Mouse (Mus musculus): ENCODE data around the gene Zbtb39. TPM values are rescaled to one million over a fixed set of nuclear protein-coding genes. Genes with fewer than 3 reads are reported as not detected.
"Not testable (repeated sequence)": the region's sequence is repeated elsewhere in the genome, so short reads cannot be mapped to it uniquely, and the experiment has no call there.

Zbtb39 gene
- polyA plus RNA-seq, 1 experiment from 2014 or later, result 3.9 TPM

DNA sequence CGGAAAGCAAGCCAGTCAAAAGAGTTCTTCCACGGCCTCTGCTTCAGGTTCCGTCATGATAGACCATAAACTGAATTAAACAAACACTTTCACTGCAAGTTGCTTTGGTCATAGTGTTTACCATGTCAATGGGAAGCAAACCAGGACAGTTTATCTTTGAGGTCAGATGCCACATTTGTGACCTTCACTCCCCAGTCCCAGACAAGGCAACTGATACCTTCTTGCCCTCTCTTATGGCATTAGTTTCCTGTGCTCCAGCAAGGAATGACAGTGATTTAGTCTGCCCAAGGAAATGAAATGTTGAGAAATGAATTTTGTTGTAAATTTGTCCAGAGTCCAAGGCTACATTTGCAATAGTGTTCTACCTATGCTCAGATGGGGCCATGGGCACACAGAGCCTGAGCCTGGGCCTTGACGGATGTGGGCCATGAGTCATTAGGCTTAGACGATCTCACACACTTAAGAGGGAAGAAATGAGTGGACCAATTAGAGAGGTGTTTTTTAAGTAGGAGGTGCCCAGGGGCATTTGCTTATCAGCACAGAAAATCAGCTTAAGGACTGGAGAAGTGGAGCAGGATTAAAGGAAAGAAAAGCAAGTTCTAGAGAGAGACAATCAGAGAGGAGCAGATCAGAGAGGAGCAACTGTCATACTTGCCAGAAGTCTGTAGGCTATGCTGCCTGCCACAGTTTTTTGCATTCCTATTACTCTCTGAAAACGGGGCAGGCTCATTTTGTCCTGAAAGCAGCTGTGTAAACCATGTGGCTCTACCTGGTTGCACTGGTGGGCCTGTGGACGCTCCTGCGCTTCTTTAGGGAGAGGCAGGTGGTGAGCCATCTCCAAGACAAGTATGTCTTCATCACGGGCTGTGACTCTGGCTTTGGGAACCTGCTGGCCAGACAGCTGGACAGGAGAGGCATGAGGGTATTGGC is 20.1 kb downstream of the Zbtb39 start, which contains the start of the genes Rdh1 and Rdh16f1:
Gene Rdh1, plus strand, starts transcription at position 541 of the 930 bp plus-strand sequence.
Gene Rdh16f1, plus strand, starts transcription at position 607 of the 930 bp plus-strand sequence.
- Histone ChIP-seq H3K4me1 (no peaks in the 10 kb centered on the region; the same call in 1 of the 2 replicates), H3K36me3 (no peaks in the 10 kb centered on the region), H3K9ac (no peak within 1 kb of the TSS), H3K27ac (no peak within 1 kb of the TSS), H3K4me2 (replicated peaks) (no peak within 1 kb of the TSS), H3K27me3 (no peaks in the 10 kb centered on the region), H3K4me3 (no peak within 1 kb of the TSS), H3K9me3 (no peaks in the 10 kb centered on the region)
- no peak for ATAC-seq (ENCODE audit: low FRiP score, low read depth)
- WGBS, result 63% methylated on average over 9 of the region's 9 CpGs

DNA sequence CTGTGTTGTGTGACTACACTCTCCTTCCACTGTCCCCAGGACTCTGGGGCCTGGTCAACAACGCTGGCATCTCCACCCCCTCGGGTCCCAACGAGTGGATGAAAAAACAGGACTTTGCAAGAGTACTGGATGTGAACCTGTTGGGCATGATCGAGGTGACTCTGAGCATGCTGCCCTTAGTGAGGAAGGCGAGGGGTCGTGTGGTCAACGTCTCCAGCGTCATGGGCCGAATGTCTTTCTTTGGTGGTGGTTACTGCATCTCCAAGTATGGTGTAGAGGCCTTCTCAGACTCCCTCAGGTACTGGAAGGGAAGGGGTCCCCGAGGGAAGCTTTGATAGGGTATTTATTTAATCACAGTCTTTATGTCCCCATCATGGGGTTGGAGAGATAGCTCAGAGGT is 23.6 kb downstream of the Zbtb39 start:
- not testable (repeated sequence) for ATAC-seq (ENCODE audit: low FRiP score, low read depth); H3K4me3 ChIP-seq; H3K9ac ChIP-seq; H3K9me3 ChIP-seq; H3K4me1 ChIP-seq; H3K27ac ChIP-seq; H3K36me3 ChIP-seq; H3K27me3 ChIP-seq; H3K4me2 ChIP-seq (replicated peaks)
- WGBS, result 88% methylated on average over 10 of the region's 10 CpGs

DNA sequence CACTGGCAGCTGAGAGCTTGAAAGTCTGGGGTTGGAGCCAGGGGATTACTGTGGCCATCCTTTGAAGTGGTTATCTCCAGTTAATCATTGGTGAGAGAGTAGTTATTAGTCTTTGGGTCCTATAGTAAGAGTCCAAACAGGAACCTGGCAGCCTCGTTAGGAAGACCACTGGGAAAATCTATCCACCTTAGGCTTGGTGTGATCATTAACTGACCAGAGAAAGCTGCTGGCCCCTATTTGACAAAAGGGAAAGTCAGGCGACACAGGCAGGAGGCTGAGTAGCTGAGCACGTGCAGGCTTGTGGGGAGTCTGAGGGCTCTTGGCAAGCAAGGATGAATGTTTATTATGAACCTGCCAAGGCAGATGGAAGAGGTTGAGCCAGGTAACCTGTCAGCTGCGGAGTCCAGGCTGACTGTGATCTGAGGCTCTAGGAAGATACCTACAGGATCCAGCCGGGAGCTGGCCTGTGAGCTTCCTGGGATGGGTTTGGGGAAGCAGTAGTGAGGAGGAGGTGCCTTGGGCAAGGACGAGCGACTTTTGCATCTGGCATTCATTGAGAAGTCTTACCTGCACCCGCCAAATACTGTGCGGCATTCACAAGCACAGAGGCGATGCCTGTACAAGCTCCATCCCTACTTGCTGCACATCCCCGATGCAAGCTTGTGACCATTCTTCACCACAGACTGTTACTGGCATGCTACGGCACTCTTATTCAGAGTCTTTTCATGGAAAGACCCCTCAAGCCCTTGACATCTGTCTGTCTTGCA is 24.8 kb downstream of the Zbtb39 start:
- no peaks in the 10 kb centered on the region for H3K36me3 ChIP-seq
- H3K9ac ChIP-seq, result no peak overlapping the region
- no peaks in the 10 kb centered on the region for H3K4me1 ChIP-seq
- ATAC-seq (ENCODE audit: low FRiP score, low read depth), result no peak
- H3K9me3 ChIP-seq, result no peaks in the 10 kb centered on the region
- H3K4me3 ChIP-seq, result no peak overlapping the region
- no peaks in the 10 kb centered on the region for H3K27me3 ChIP-seq
- 54% methylated on average over 12 of the region's 12 CpGs for WGBS
- no peak overlapping the region for H3K27ac ChIP-seq
- no peak overlapping the region for H3K4me2 ChIP-seq (replicated peaks)

DNA sequence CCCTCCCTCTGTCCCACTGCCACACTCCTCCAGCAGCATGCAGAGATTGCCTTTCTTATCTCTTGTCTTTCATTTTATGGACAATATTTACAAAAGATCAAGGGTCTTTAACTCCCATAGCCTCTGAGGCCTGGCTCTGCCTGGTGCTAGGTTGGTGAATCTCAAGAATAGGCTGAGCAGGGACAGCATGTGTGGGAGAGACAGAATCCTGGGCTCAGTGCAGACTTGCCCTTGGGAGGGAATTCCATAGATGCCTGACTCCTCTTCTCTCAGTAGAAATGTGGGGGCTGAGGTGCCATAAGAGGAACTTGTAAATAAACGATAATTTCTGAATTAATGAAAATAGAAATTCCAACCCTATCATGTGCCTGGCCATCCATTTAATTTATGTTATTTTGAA is 27.2 kb downstream of the Zbtb39 start:
- Histone ChIP-seq H3K27ac (no peak overlapping the region), H3K27me3 (no peaks in the 10 kb centered on the region), H3K4me2 (replicated peaks) (no peak overlapping the region), H3K36me3 (no peaks in the 10 kb centered on the region), H3K4me1 (no peaks in the 10 kb centered on the region), H3K4me3 (no peak overlapping the region), H3K9ac (no peak overlapping the region), H3K9me3 (no peaks in the 10 kb centered on the region)
- no peak for ATAC-seq (ENCODE audit: low FRiP score, low read depth)
- whole genome bisulfite sequencing, result 87% methylated on average over 1 of the region's 1 CpGs

DNA sequence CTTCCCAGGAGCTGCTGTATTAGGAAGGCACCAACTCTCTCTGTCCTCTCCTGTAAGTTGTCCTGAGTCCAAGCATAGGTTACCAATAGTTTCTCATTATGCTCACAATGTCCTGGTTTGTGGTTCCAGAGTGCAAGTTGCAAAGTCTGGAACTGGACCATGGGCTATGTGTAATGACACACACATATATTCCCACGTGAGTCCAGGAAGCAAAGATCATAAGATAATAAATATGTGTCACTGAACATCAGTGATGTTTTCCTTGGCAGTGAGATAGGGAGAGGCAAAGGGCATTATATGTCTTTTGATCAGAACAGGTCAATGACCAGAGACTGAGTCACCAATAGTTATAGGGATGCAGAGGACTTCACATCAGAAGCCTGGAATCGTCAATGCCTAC is 36.7 kb downstream of the Zbtb39 start, which contains the start of gene Rdh9:
Gene Rdh9, plus strand, starts transcription at position 376 of the 400 bp plus-strand sequence.
- Histone ChIP-seq H3K27ac (no peak within 1 kb of the TSS), H3K27me3 (no peaks in the 10 kb centered on the region), H3K4me3 (no peak within 1 kb of the TSS), H3K36me3 (no peaks in the 10 kb centered on the region), H3K9me3 (no peaks in the 10 kb centered on the region), H3K4me1 (no peaks in the 10 kb centered on the region), H3K9ac (no peak within 1 kb of the TSS), H3K4me2 (replicated peaks) (no peak within 1 kb of the TSS)
- ATAC-seq (ENCODE audit: low FRiP score, low read depth), result no peak
- 74% methylated on average over 2 of the region's 2 CpGs for WGBS

DNA sequence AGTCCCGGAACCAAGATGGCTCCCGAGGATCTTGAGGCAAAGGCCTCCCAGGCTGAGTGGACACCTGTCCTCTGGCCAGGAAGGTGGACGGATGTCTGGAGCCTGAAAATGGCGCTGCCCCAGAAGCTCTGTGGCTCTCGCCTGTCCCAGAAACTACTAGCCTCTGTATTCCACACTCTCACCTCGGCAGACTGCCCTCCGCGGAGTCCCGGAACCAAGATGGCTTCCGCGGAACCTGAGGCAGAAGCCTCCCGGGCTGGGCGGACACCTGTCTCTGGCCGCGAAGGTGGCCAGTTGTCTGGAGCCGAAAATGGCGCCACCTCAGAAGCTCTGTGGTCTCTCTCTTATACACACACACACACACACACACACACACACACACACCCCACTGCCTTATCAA is 43.0 kb downstream of the Zbtb39 start:
- not testable (repeated sequence) for H3K4me1 ChIP-seq; ATAC-seq (ENCODE audit: low FRiP score, low read depth); H3K27me3 ChIP-seq; H3K9me3 ChIP-seq; H3K36me3 ChIP-seq; H3K27ac ChIP-seq; H3K9ac ChIP-seq; H3K4me2 ChIP-seq (replicated peaks); H3K4me3 ChIP-seq
- WGBS, result 96% methylated on average over 17 of the region's 17 CpGs

DNA sequence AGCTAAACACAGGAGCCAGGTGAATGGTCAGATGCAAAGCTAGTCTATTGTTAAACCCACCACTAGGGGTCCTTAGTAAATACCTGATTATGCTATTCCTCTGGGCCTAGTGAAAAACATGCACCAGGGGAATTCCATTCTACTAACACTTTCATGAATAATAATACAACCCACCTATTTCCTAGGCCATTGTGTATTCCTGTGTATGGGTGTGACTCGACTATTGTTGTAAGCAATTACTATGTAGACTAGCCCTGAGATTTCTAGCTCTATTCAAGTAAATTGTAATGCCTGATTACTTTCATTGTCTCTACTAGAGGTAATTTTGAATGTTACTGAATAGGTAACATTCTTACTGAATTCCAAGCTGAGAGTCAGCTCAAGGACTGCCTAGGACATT is 46.1 kb downstream of the Zbtb39 start:
- WGBS, result 91% methylated on average over 1 of the region's 1 CpGs
- not testable (repeated sequence) for H3K9ac ChIP-seq, H3K27me3 ChIP-seq

More for the DNA sequence above, 46.1 kb downstream of the Zbtb39 start:
- H3K4me1 ChIP-seq; H3K36me3 ChIP-seq; ATAC-seq (ENCODE audit: low FRiP score, low read depth); H3K4me2 ChIP-seq (replicated peaks); H3K4me3 ChIP-seq; H3K9me3 ChIP-seq; H3K27ac ChIP-seq: not testable (repeated sequence)

Other genes starting within 250 kb of the Zbtb39 start
- 20.8 and 20.9 TPM in 2 replicates for gene Stac3, start 237.9 kb upstream of the Zbtb39 start, polyA plus RNA-seq (2015; fragmentation: Nextera tagmentation; extraction: Ambion mirVana)
- gene Ndufa4l2, start 224.6 kb upstream of the Zbtb39 start, polyA plus RNA-seq (2015; fragmentation: Nextera tagmentation; extraction: Ambion mirVana), result 8.7 and 10.1 TPM in 2 replicates
- gene Shmt2, start 217.1 kb upstream of the Zbtb39 start, polyA plus RNA-seq (2015; fragmentation: Nextera tagmentation; extraction: Ambion mirVana), result 97.4 and 98.1 TPM in 2 replicates
- 10.7 and 12.5 TPM in 2 replicates for gene Nxph4, start 205.0 kb upstream of the Zbtb39 start, polyA plus RNA-seq (2015; fragmentation: Nextera tagmentation; extraction: Ambion mirVana)
- 123 and 127 TPM in 2 replicates for gene Lrp1, start 118.4 kb upstream of the Zbtb39 start, polyA plus RNA-seq (2015; fragmentation: Nextera tagmentation; extraction: Ambion mirVana)
- 14.3 and 15.0 TPM in 2 replicates for gene Stat6, start 96.6 kb upstream of the Zbtb39 start, polyA plus RNA-seq (2015; fragmentation: Nextera tagmentation; extraction: Ambion mirVana)
- 9.3 and 9.9 TPM in 2 replicates for gene Nemp1, start 72.6 kb upstream of the Zbtb39 start, polyA plus RNA-seq (2015; fragmentation: Nextera tagmentation; extraction: Ambion mirVana)
- 18.1 and 18.5 TPM in 2 replicates for gene Nab2, start 71.0 kb upstream of the Zbtb39 start, polyA plus RNA-seq (2015; fragmentation: Nextera tagmentation; extraction: Ambion mirVana)
- gene Myo1a, start 34.4 kb upstream of the Zbtb39 start, polyA plus RNA-seq (2015; fragmentation: Nextera tagmentation; extraction: Ambion mirVana), result 0.31 and 0.42 TPM in 2 replicates
- gene Tac2, start 15.1 kb upstream of the Zbtb39 start, polyA plus RNA-seq (2015; fragmentation: Nextera tagmentation; extraction: Ambion mirVana), result 0.70 and 1.8 TPM in 2 replicates
- gene Gpr182, start 12.2 kb downstream of the Zbtb39 start, polyA plus RNA-seq (2015; fragmentation: Nextera tagmentation; extraction: Ambion mirVana), result 0.54 and 0.71 TPM in 2 replicates
- not detected in 2 replicates for gene Rdh1, start 20.2 kb downstream of the Zbtb39 start, polyA plus RNA-seq (2015; fragmentation: Nextera tagmentation; extraction: Ambion mirVana)
- gene Rdh16f1, start 20.2 kb downstream of the Zbtb39 start, polyA plus RNA-seq (2015; fragmentation: Nextera tagmentation; extraction: Ambion mirVana), result not detected in 2 replicates
- gene Rdh9, start 36.8 kb downstream of the Zbtb39 start, polyA plus RNA-seq (2015; fragmentation: Nextera tagmentation; extraction: Ambion mirVana), result 0.18 and 0.27 TPM in 2 replicates
- gene Rdh16, start 61.6 kb downstream of the Zbtb39 start, polyA plus RNA-seq (2015; fragmentation: Nextera tagmentation; extraction: Ambion mirVana), result not detected in 2 replicates
- not detected in 2 replicates for gene Rdh19, start 110.4 kb downstream of the Zbtb39 start, polyA plus RNA-seq (2015; fragmentation: Nextera tagmentation; extraction: Ambion mirVana)
- gene Rdh16f2, start 126.9 kb downstream of the Zbtb39 start, polyA plus RNA-seq (2015; fragmentation: Nextera tagmentation; extraction: Ambion mirVana), result not detected in 2 replicates
- not detected in 2 replicates for gene Rdh7, start 149.3 kb downstream of the Zbtb39 start, polyA plus RNA-seq (2015; fragmentation: Nextera tagmentation; extraction: Ambion mirVana)
- gene Sdr9c7, start 159.0 kb downstream of the Zbtb39 start, polyA plus RNA-seq (2015; fragmentation: Nextera tagmentation; extraction: Ambion mirVana), result not detected in 2 replicates

Data from limb, embryonic 13.5 days (tissue).